Mouse (Mus musculus) small intestine, adult 2 months (tissue): ENCODE results near the gene Slc4a1. TPM values are rescaled to one million over a fixed set of nuclear protein-coding genes. Genes with fewer than 3 reads are reported as not detected.

Source experiments
- H3K27ac ChIP-seq: fragments of 200-500 bp; 2 replicates; pipeline ENCODE4 v1.5.1; 2012; ENCODE audit warnings: low read depth, low read length, control low read depth, inconsistent platforms; ENCODE audit not compliant: insufficient read depth
- H3K27me3 ChIP-seq: fragments of 200-500 bp; 2 replicates; pipeline ENCODE4 v1.6.1; 2012; ENCODE audit warnings: mild to moderate bottlenecking, moderate library complexity, low read length, inconsistent platforms; ENCODE audit not compliant: control insufficient read depth, insufficient read depth
- H3K36me3 ChIP-seq: fragments of 200-500 bp; 2 replicates; pipeline ENCODE4 v1.6.1; 2012; ENCODE audit warnings: mild to moderate bottlenecking, low read length, control low read depth, inconsistent platforms; ENCODE audit not compliant: control insufficient read depth, insufficient read depth
- H3K4me1 ChIP-seq: fragments of 200-500 bp; 2 replicates; pipeline ENCODE4 v1.6.1; 2012; ENCODE audit warnings: low read length, inconsistent platforms, mixed read lengths; ENCODE audit not compliant: control insufficient read depth, insufficient read depth, insufficient read length
- H3K4me3 ChIP-seq: fragments of 200-500 bp; 2 replicates; pipeline ENCODE4 v1.5.1; 2012; ENCODE audit warnings: low read depth, mild to moderate bottlenecking, control low read depth, inconsistent platforms, low read length, moderate library complexity
- CTCF ChIP-seq: fragments of 200-500 bp; IDR thresholded peaks from 2 replicates; pipeline ENCODE4 v1.5.1; 2012; ENCODE audit warnings: low read depth, mild to moderate bottlenecking, control low read depth, inconsistent platforms, low read length, moderate library complexity, mixed read lengths; ENCODE audit not compliant: insufficient replicate concordance, insufficient read length; ENCODE audit errors: extremely low read depth
- POLR2A ChIP-seq: fragments of 200-500 bp; IDR thresholded peaks from 2 replicates; pipeline ENCODE4 v1.6.1; 2012; ENCODE audit warnings: low read depth, mild to moderate bottlenecking, control low read depth, inconsistent platforms, low read length, moderate library complexity
- WGBS: fragments of 180-500 bp; shearing (Covaris S2); methylation state at CpG from one replicate; pipeline ENCODE4 v1.1.7; 2018; 5-methylcytosine and 5-hydroxymethylcytosine counted together
- polyA plus RNA-seq: library from polyadenylated mRNA; depleted of rRNA; stranded (reverse); fragments of >200 nt; gene quantifications from 2 replicates; pipeline ENCODE4 v1.2.3, GENCODE M21; 2012

The Slc4a1 gene
- polyA plus RNA-seq, 1 experiment, result not detected

DNA sequence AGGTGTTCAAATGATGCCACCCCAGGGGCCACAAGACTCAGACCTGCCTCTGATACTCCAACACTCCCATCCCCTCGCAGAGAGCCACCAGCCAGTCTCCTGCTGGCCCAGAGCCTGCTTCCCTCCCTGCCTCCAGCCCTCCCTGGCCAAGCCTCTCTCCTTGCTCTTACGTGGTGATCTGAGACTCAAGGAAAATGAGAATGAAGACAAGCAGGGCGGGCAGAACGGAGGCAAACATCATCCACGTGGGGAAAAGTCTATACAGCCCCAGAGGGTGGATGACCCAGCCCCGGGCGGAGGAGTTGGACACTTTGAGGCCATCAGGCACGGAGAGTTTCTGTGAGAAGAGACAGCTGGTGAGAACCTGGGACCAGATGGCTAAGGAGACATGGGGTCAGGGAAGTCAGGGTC, 13.0 kb downstream of the Slc4a1 start:
- WGBS, result 20% methylated on average over 8 of the region's 8 CpGs

DNA sequence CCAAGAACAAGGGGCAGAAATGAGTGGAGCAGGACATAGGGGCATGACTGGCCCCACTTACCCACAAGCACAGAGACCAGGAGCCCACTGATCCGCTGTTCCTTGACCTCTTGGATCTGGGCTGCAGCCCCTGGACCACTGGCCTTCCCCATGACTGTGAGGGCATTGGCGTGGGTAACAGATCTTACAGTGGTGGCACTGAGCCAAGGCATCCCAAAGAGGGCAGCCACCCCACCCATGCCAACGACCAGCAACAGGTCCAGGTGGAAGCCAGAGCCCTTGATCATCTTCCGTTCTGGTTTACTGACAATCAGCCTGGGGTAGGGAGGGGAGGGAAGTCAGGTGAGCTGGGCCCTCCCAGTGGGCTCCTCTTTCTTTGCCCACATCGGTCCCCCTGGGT, 13.6 kb downstream of the Slc4a1 start:
- no peak overlapping the region for H3K27ac ChIP-seq
- 0 out of 2 replicates have a peak, but pooled peaks cover 4% of the 10 kb centered on the region for H3K27me3 ChIP-seq
- TF ChIP-seq CTCF, result no peak
- H3K36me3 ChIP-seq, result no peaks in the 10 kb centered on the region
- WGBS, result 37% methylated on average over 5 of the region's 5 CpGs
- H3K4me3 ChIP-seq, result no peak overlapping the region
- peaks cover 2% of the 10 kb centered on the region; the same call in 1 of the 2 replicates for H3K4me1 ChIP-seq

More for the DNA sequence above, 13.0 kb downstream of the Slc4a1 start:
- TF ChIP-seq CTCF (no peak), POLR2A (no peak)
- no peak overlapping the region for H3K27ac ChIP-seq
- H3K4me3 ChIP-seq, result no peak overlapping the region
- H3K36me3 ChIP-seq, result no peaks in the 10 kb centered on the region
- peaks cover 2% of the 10 kb centered on the region; the same call in 1 of the 2 replicates for H3K4me1 ChIP-seq
- 0 out of 2 replicates have a peak, but pooled peaks cover 4% of the 10 kb centered on the region for H3K27me3 ChIP-seq

DNA sequence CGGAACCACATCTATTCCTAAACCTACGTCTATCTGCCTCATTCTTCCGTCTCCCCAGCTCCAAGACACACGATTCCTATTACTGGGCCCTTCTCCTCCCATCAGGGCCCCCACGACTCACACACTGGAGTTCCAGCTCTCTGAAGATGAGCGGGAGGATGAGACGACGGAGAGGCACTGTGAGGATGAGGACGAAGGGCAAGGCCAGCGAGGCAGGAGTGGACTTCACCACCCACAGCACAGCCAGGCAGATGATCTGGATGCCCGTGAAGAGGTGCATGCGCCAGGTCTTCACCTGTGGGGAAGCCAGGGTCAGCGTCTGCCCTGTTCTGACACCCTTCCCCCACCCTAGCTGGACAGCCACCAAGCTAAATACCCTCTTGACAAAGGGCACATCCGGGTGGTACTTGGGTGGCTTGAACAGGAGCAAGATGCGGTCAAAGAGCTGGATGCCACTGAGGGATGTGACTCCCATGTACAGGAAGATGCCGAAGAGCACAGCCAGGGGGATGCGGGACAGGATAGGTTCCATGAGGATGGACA, 15.0 kb downstream of the Slc4a1 start:
- no peak for TF ChIP-seq POLR2A
- no peak for TF ChIP-seq CTCF
- H3K27ac ChIP-seq, result no peak overlapping the region
- H3K4me3 ChIP-seq, result no peak overlapping the region
- WGBS, result 87% methylated on average over 17 of the region's 17 CpGs
- no peaks in the 10 kb centered on the region for H3K36me3 ChIP-seq
- H3K4me1 ChIP-seq, result peaks cover 4% of the 10 kb centered on the region; the same call in 1 of the 2 replicates
- H3K27me3 ChIP-seq, result no peaks in the 10 kb centered on the region

DNA sequence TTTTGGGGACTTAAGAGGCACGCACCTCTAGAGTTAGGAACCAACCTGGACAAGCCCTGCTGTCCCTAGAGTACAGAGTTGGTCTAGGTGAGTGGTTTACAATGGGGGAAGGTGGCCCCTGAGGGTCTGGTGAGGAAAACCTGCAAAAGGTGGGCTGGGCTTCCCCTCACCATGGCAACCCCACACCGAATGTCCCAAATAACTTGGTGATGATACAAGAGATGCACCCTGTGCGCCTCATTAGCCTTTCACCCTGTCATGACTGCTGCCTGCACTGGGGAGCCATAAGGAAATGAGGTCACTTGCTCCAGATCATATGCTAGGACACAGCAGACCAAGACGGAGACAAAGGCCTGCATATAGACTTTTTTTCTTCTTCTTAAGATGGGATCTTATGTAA, 15.6 kb downstream of the Slc4a1 start:
- H3K36me3 ChIP-seq, result no peaks in the 10 kb centered on the region
- TF ChIP-seq CTCF, result no peak
- no peak for TF ChIP-seq POLR2A
- H3K27ac ChIP-seq, result no peak overlapping the region
- 84% methylated on average over 4 of the region's 4 CpGs for WGBS
- H3K4me1 ChIP-seq, result peaks cover 4% of the 10 kb centered on the region; the same call in 1 of the 2 replicates
- H3K4me3 ChIP-seq, result no peak overlapping the region
- no peaks in the 10 kb centered on the region for H3K27me3 ChIP-seq

DNA sequence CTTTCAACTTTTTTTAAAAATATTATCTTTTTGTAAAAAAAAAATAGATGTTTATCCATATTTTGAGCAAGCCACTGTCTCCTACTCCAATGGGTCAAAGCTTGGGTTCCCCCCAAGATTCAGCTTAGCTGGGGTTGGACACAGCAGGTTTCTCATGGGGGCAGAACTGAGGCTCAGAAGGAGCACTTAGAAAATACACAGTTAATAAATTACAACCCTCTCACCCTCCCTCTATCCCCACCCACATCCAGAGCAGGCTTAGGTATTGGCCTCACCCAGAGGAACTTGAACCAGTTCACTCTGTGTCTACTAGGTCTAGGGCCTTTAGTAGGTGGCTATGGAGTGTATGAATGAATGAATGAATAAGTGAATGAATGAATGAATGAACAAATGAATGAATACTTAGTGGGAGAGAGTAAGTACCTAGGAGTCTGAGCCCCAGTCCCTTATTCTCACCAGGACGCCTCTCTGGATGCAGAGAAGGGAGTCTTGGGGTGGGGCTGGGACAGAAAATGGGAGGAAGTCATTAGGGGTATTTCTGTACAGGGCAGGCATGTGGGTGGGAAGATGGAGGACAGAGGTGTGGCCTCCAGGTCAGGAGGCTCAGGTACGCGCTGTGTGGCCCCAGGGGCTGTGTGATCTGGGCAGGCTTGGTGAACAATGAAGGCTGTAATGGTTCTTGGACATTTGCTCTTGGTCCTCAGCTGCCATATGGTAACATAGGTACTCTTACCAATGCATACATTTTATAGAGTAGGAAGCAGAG, 16.6 kb downstream of the Slc4a1 start:
- no peaks in the 10 kb centered on the region for H3K36me3 ChIP-seq
- WGBS, result 77% methylated on average over 3 of the region's 3 CpGs

DNA sequence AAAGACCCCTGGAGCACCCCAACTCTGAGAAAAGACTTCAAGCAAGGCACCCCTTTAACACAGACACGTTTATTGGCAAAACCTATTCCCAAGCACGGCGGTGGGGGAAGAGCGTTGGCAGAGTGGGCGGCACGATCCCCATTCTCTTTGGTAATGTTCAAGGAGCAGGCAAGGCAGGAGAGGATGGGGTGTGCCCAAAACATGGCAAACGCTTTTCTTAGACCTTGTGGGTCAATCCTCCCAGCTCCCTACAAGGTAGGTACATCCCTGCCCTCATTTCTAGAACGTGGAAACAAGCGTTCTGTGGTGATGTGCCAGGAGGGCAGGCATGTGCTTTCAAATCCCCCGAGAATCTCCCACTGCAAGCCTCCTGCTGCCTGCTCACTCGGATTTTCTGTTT, 17.2 kb downstream of the Slc4a1 start:
- no peaks in the 10 kb centered on the region for H3K27me3 ChIP-seq
- no peak for TF ChIP-seq CTCF
- TF ChIP-seq POLR2A, result no peak
- no peak overlapping the region for H3K4me3 ChIP-seq
- H3K4me1 ChIP-seq, result peaks cover 4% of the 10 kb centered on the region; the same call in 1 of the 2 replicates
- H3K27ac ChIP-seq, result no peak overlapping the region
- no peaks in the 10 kb centered on the region for H3K36me3 ChIP-seq
- WGBS, result 85% methylated on average over 11 of the region's 11 CpGs

More for the DNA sequence above, 16.6 kb downstream of the Slc4a1 start:
- Histone ChIP-seq H3K4me1 (peaks cover 4% of the 10 kb centered on the region; the same call in 1 of the 2 replicates), H3K27ac (no peak overlapping the region), H3K27me3 (no peaks in the 10 kb centered on the region), H3K4me3 (no peak overlapping the region)
- TF ChIP-seq POLR2A (no peak), CTCF (no peak)

DNA sequence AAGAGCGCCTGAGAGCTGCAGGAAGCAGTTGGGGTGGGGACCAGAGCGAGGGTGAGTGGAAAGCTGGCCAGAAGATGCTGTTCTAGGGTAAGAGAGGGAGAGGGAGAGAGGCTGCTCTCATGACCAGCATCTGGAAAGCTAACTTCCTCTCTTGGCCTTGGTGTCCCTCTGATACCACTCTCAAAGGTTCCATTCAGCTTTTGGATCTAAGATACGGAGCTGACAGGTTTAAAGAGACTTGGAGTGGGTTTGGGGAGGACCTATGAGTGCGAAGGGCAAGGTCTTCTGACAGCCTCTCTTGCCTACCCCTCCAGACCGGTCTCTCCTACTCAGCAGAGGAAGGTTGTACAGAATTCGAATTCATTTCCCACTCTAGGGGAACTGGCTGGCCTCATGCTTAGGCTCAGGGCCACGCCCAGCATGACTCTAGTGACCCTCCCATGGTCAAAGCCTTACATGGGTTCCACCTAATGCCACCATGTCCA, 17.9 kb downstream of the Slc4a1 start:
- no peak overlapping the region for H3K27ac ChIP-seq
- peaks cover 4% of the 10 kb centered on the region; the same call in 1 of the 2 replicates for H3K4me1 ChIP-seq
- TF ChIP-seq CTCF (no peak), POLR2A (no peak)
- no peak overlapping the region for H3K4me3 ChIP-seq
- 93% methylated on average over 7 of the region's 7 CpGs for WGBS
- no peaks in the 10 kb centered on the region for H3K27me3 ChIP-seq
- H3K36me3 ChIP-seq, result no peaks in the 10 kb centered on the region
